13 mouse cellular contexts compared by ENCODE assay signal in the genomic region with DNA sequence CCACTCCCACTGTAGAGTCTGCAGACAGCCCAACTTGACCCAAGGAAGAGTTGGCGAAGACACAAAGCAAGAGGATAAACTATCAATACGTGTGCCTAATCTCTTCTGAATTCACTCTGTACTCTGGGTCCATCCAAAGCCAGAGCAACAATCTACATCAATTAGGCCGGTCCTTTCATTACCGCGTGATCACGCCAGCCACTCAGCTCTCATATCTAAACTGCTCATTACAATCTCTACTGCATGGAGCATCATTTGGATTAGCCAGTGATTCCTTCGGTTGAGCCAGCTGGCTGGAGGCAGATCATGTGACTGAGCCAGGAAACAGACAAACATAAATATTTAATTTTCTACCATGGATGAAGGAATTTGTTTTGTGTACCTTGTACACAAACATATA. TPM values are rescaled to one million over a fixed set of nuclear protein-coding genes. Genes with fewer than 3 reads are reported as not detected.
"Had no signal": no experiment of that assay in that cellular context is flagged by ENCODE, and none has a peak within 500 bp of the region (broad histone marks: within the 10 kb centered on the region; RNA-seq: fewer than 3 reads in every experiment).

No protein-coding gene starts in this region.

- H3K4me3 ChIP-seq: intestine, embryonic 15.5 days; limb, embryonic 13.5 days; midbrain, embryonic 15.5 days; stomach, embryonic 15.5 days had no signal

- H3K9ac ChIP-seq: intestine, embryonic 15.5 days; limb, embryonic 13.5 days; liver, embryonic 14.5 days; midbrain, embryonic 15.5 days; stomach, embryonic 15.5 days had no signal

- H3K9me3 ChIP-seq: intestine, embryonic 15.5 days; limb, embryonic 13.5 days; midbrain, embryonic 15.5 days; stomach, embryonic 15.5 days had no signal

- DNase-seq: kidney, adult 18-20 months; kidney, postnatal 14 days; layer of hippocampus, postnatal 36 days; left cerebral cortex, postnatal 4 days; lung, adult 18-20 months; thymus, adult 2 months; thymus, postnatal 25 days had no signal

- H3K4me1 ChIP-seq: intestine, embryonic 15.5 days; limb, embryonic 13.5 days; stomach, embryonic 15.5 days had no signal

- H3K27ac ChIP-seq: intestine, embryonic 15.5 days; limb, embryonic 13.5 days; liver, embryonic 14.5 days; midbrain, embryonic 15.5 days; stomach, embryonic 15.5 days had no signal

- H3K4me2 ChIP-seq: intestine, embryonic 15.5 days; limb, embryonic 13.5 days; midbrain, embryonic 15.5 days; stomach, embryonic 15.5 days had no signal

- ATAC-seq: intestine, embryonic 15.5 days; midbrain, embryonic 15.5 days had no signal

- H3K36me3 ChIP-seq: intestine, embryonic 15.5 days; midbrain, embryonic 15.5 days; stomach, embryonic 15.5 days had no signal

- H3K27me3 ChIP-seq: intestine, embryonic 15.5 days; limb, embryonic 13.5 days; stomach, embryonic 15.5 days had no signal

RNA-seq across cellular contexts. Expression of a gene that starts 17.8 kb away (rescaled TPM):
- total RNA-seq: liver, adult 2 months had no signal
- polyA plus RNA-seq: liver, adult 2 months had no signal
